Mouse (Mus musculus): ENCODE data around the gene Ncan.

The Ncan gene

DNA sequence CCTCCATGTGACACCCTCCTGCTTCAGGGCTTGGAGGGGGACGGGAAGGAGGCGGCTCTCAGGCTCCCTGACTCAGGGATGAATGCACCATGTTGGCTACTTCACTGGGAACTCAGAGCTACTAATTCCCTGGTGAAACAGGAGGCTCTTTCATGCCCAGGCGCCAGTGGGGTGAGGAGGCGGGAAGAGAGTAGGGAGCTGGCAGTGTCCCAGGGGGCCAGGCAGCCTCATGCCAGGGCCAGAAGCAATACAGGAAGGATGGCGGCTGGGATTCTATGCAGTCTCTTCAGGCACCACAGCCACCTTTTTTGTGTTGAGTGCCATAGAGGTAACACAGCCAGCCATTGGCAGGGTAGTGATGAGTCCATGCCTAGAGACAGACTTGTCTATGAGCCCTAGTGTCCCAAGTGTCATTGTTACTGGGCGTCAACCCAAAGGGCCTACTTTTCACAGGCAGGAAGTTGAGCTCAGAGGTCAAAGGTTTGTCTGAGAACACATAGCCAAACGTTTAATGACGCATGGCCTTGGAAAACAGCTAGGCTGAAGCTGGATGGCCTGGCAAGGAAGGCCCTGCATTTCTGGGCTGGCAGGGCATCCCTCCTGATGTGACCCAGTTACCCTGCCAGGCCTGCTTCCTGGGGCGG, 8.8 kb upstream of the Ncan start:
- peak; percentile 70 for DNase-seq (ENCODE audit: low spot score)

DNA sequence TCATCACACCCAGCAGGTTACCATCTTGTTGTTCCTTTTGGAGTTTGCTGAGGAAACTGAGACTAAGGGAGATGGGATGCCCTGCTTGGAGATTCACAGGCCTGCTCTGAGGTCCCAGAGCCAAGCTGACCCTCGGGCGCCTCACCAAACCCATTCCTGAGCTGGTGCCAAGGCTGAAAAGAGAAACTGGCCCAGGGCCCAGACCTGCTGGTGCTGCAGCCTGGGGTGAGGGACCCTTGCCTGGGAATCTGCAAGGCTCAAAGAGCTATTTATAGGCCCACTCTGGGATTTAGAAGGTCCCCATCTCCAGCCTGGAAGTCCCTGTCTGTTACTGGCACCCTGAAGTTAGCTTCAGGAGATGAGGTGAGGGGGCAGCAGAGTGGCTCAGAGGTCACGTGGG, 7.8 kb upstream of the Ncan start:
- no peak for DNase-seq (ENCODE audit: low spot score)

DNA sequence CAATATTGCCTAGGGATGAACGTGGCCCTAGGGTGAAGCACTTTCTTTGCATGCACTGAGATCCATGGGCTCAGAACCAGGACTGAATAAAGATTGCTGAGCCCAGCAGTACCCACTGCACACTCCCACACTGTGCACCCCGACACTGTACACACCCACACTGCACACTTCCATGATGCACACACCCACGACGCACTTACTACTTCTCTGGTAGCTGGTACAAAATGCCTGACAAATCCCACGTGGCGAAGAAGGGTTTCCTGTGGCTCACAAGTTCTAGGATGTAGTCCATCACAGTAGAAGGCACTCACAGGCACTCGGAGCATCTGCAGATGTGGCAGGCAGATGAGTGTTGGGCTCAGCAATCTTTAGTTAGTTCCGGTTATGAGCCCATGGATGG, 4.3 kb upstream of the Ncan start:
- no peak for DNase-seq (ENCODE audit: low spot score)

GRCm38 (mm10) chr8:70122863-70123262, 2.2 kb upstream of the Ncan start:
- DNase-seq (ENCODE audit: low spot score), result no peak

DNA sequence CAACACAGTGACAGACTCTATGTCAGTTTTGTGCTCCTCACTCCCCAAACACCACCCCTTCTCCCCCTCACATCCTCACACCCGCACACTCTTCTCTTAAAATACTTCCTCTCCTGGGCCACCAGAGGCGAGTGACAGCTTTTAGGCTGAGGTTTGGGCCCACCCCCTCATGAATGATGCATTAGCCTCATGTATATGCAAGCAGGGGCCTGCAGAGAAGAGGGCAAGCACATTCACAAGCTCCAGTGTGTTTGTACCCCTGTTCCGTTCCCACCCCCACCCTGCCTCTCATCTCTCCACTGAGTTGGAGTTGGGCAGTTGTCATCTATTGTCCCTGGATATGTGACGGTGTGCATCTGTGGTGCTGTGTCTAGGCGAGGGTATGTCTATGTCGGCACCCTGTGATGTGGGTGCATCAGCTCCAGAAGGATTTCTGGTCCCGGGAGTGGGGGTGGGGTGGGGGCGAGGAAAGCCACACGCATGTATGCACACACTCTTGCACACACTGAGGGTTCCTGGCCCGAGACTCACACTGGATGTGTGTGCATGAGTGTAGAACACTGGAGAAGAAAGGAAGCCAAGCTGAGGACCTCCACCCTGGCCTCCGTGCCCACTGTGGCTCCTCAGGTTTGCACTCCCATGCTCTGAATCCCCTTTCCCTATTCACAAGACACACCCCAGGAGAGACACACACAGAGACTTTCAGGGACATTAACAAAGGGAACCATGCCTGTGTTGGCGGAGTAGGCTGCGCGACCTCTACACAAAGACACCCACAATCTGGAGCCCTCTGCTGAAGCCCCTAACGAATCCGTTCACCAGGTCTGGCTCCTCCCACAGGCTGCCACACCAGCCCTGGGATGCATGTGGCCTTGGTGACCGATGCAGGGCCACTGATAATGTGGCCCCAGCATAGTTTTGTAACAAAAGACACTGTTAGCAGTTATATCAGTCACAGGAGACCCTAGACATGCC, 1.7 kb downstream of the Ncan start:
- peak; percentile 72 for DNase-seq (ENCODE audit: low spot score)

- DNase-seq (ENCODE audit: low spot score), result no peak
Observed at GRCm38 (mm10) chr8:70117611-70118010, 3.1 kb downstream of the Ncan start.

DNA sequence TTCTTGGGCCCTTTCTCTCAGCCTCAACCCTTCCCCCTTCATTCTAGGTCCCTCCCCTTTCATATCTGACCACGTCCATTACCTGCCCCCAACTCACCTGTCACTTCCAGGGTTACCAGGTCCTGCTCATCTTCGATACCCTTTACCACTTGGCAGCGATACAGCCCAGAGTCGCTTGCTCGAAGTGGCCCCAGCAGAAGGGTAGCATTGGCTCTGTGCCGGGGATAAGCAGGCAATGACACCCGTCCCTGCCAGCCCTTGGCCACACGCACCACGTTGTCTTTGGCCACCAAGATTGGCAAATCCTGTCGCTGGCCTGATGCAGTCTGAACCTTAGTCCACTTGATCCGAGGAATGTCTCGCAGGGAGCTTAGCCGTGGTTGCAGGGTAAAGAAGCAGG, 5.8 kb downstream of the Ncan start:
- DNase-seq (ENCODE audit: low spot score), result no peak

GRCm38 (mm10) chr8:70114488-70114887, 6.2 kb downstream of the Ncan start:
- no peak for DNase-seq (ENCODE audit: low spot score)

- DNase-seq (ENCODE audit: low spot score), result no peak
Observed at GRCm38 (mm10) chr8:70112401-70113016, 8.2 kb downstream of the Ncan start.

- no peak for DNase-seq (ENCODE audit: low spot score)
Observed at GRCm38 (mm10) chr8:70111192-70111795, 9.4 kb downstream of the Ncan start.

DNA sequence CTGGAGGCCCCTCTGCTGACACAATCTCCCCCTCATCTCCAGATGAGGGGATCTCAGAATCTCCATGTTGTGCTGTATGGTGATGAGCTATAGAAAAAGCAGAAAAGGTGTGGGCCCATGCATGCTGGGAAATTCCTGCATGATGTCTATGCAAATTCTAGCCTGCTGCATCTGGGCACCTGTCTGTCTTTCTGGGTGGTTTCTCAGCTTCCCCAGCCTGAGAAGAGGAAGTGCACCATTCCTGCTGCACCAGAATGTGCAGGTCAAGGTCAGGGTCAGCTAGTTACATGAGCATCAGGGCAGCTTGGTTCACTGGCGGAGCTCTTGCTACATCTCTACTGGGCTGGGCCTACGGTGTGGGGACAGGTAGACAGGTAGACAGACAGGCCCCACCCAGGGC, 10.2 kb downstream of the Ncan start:
- DNase-seq (ENCODE audit: low spot score), result no peak

DNA sequence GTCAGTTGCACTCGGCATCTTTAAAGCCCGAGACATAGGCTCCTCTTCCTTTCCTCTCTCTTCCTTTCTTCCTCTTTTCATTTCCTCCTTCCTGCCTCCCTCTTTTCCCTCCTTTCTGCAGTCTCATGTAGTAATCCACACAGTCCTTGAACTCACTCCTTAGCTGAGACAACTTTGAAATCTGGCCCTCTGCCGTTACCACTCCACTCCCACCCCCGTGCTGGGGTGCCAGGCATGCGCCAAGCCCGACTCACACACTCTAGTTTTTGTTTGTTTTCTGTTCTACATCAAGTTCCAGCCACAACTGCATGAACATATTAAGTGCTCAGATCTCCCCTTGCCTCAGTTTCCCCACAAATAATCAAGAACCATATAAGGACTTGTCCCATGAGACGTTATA, 15.8 kb downstream of the Ncan start:
- no peak for DNase-seq (ENCODE audit: low spot score)

DNA sequence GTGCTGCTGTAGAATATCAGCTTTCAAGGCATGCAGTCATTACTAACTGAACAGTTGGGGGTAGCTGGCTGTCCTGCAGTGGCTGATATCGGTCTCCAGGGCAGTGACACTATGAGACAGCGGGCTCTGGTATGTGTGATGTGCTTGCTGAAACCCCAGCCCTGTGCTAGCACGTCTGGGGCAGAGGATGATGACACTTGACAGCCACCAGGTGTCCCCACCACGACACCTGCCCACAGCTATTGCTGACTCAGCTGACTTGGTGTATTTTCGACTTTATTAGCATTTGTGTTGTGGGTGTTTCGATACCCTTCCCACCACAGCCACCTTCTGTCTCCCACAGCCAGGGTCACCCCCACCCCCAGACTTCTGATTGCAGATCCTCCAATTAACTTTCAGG, 16.2 kb downstream of the Ncan start:
- DNase-seq (ENCODE audit: low spot score), result no peak

DNA sequence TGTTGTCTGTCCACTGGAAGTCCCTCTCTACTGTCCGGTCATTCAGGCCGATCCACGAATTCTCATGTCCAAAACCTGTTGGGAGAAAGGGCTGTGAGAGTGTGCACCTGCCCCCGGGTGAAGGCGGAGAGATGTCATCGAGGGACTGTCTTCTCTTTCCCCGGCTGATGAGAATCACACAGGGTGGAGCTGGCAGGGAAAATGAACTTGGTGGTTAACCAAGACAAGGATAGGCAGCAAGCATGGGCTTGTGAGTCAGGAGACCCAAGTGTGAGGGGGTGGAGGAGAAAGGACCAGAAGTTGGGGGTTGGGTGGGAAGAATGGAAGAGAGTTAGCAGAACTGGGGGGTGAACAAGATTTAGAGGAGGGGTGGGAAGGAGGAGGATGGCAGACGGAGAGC, 20.4 kb downstream of the Ncan start:
- DNase-seq (ENCODE audit: low spot score), result no peak

GRCm38 (mm10) chr8:70099276-70099675, 21.4 kb downstream of the Ncan start:
- no peak for DNase-seq (ENCODE audit: low spot score)

DNA sequence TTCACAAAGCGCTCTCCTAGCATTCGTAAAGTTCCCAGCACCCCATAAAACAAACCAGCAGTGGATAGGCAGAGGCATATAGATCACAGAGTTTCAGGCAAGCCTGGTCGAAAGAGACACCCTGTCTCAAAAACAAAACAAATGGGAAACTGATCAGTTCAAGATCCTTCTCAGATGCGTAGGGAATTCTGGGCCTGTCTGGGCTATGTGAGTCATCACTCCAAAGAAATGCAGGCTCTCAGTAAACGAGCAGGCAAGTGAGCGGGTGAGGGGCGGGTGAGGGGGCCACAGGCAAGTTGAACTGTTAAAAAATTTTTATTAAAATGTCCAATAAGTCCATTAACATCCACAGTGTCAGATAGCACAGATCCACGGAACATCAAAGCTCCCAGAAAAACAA, 27.9 kb downstream of the Ncan start:
- DNase-seq (ENCODE audit: low spot score), result no peak

DNA sequence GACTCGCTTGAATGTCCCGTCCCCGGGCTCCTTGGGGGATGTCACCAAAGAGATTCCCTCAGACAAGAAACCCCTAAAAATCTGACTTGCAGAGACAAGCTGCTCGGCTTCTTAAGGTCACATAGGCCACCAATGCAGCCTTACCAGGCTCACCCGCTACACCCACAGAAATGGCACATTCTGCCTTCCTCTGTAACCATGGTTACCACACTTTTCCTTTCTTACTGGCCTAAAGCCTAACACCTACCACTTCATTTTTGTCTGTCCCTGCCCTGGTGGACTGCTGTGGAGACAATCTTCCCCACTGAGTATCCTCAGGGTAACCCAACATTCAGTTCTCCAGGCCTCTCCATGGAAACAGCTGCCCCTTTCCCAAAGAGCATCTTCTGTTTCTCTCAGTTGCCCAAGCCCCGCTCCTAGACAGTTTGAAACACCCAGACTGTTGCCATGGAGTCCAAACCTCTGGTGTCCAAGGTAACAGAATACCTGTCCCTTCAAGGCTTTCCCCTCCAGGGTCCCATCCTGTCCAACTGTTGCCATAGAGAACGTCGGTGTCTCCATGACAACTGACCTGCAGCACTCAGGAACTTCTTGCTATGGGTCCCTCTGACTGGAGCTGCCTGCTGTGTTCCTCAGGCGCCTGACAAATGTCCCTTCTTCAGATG, 31.2 kb downstream of the Ncan start:
- DNase-seq (ENCODE audit: low spot score), result no peak

GRCm38 (mm10) chr8:70087836-70088650, 32.6 kb downstream of the Ncan start:
- no peak for DNase-seq (ENCODE audit: low spot score)

DNA sequence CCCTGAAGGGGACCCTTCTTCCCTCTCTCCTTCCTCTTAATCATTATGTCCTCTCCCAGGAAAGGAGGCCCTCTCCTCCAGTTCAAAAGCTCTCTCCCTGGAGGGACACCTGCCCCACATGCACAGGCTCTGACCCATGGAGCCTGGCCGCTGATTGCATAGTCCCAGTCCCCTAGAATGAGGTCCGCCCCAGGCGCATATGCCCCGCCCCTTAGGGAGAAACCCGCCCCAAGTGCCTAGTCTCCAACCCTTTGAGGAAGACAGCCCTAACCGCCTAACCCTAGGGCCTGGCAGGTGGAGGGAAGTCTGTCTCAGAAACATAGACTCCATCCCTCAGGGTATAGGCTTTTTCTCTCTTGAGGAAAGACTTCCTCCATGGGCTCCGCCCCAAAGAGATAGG, 33.4 kb downstream of the Ncan start:
- DNase-seq (ENCODE audit: low spot score), result no peak

DNA sequence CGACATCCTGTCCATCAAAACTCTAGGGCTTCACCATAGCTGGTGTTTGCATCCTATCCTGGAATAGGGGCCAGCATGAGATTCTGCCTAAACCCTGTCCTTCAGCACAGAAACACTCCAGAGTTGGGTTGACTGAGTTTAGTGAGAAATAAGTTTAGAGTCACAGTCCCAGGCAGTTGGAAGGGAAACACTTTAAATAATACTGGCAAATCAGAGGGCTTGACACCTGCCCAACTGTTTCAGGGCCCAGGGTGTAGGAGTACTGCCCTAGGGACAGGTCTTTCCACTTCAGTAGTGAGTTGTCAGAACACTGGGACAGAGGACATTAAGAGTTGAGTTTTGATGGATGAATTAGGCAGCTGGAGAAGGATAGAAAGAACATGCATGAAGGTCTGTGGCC, 34.5 kb downstream of the Ncan start:
- DNase-seq (ENCODE audit: low spot score), result no peak

Data from left cerebral cortex, adult 11 months (tissue).